Mouse (Mus musculus): ENCODE data around the gene Tapbp.

DNA sequence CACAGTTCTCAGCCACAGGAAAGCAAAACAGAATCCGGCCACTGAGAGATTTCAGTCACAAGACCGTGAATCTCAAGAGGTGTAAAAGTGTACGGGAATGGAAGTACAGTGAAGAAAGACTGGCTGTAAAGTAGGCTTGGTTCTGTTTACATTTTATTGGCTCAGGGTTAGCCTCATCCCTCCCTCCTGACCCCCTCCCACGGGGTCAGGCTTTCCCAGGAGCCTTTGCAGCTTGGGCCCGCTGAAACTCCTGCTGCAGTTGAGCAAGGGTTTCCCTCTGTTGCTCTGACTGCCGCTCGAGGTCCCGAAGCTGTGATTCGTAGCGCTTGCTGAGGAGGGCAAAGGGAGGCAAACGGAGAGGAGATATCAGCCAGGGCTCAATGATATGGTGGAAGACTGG is 23.1 kb downstream of the Tapbp start:
- TF ChIP-seq TCF12 (IDR thresholded peaks at IDR 0.05; ENCODE audit: low read depth, low read length): no peak
- TF ChIP-seq ETS1 (conservative IDR thresholded peaks at IDR 0.05; ENCODE audit: low read depth, low read length): no peak
- TF ChIP-seq BHLHE40 (IDR thresholded peaks at IDR 0.05; ENCODE audit: low read depth, low read length): no peak
- no peak for TF ChIP-seq KAT2A (IDR thresholded peaks at IDR 0.05; ENCODE audit: insufficient replicate concordance, low read length)
